Mouse (Mus musculus) cerebellum, adult 2 months (tissue): Measurements from ENCODE around the gene Lemd2.

Experiments used
- CTCF ChIP-seq: fragments of 200-500 bp; IDR thresholded peaks from 2 replicates; pipeline ENCODE4 v1.5.1; 2011; ENCODE audit warnings: low read depth, mild to moderate bottlenecking, control low read depth, low read length, moderate library complexity, borderline replicate concordance; ENCODE audit not compliant: insufficient read depth
- POLR2A ChIP-seq: fragments of 200-500 bp; IDR thresholded peaks from 2 replicates; pipeline ENCODE4 v1.6.1; 2011; ENCODE audit warnings: low read length, control low read depth, borderline replicate concordance; ENCODE audit not compliant: insufficient read depth

DNA sequence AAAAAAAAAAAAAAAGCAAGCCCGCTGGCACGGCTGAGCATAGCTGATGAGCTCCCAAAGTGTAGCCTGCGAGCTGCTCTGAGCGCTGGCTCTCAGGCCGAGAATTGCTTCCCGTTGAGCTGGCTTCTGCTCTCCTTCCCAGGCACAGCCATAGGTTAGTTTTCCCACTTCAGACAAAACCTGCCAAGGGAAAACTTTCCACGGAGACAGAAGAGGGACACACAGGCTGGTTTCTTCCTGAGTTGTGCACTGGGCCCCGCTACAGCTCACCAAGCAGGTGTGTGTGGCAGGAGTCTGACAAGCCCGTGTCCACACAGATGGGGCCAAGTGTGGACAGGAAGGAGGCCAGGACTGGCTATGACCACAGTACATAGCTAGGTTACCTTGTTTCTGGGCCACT, 15.4 kb downstream of the Lemd2 start:
- TF ChIP-seq POLR2A = no peak
- TF ChIP-seq CTCF = no peak
